Mouse (Mus musculus) ES-E14 (cell line): ENCODE data around the gene Fam122a.

Experiments used
- CHD2 ChIP-seq: IDR thresholded peaks from 2 replicates; pipeline ENCODE4 v1.6.1; 2014; ENCODE audit warnings: mild to moderate bottlenecking, low read depth, low read length, inconsistent platforms
- HCFC1 ChIP-seq: IDR thresholded peaks from 2 replicates; pipeline ENCODE4 v1.6.1; 2012; ENCODE audit warnings: low read length, inconsistent platforms, borderline replicate concordance; ENCODE audit not compliant: insufficient read depth
- ZC3H11A ChIP-seq: IDR thresholded peaks from 2 replicates; pipeline ENCODE4 v1.6.1; 2012; ENCODE audit warnings: low read depth, mild to moderate bottlenecking, inconsistent platforms, low read length, borderline replicate concordance

GRCm38 (mm10) chr19:24501525-24501924 lies 24.4 kb upstream of the Fam122a start:
- no peak for TF ChIP-seq CHD2
- no peak for TF ChIP-seq ZC3H11A
- no peak for TF ChIP-seq HCFC1
